Mouse (Mus musculus) cerebellum, adult 9-11 months (tissue): ENCODE measurements at regions not wholly inside any gene's neighbourhood (a gene's known extent, or its start where the extent isn't known, plus 50 kb on each side); places are given as distances from the start of the nearest gene placed in this dataset.

Source experiments
- DNase-seq: peaks from one replicate; pipeline ENCODE4 v3.0.0; 2022

GRCm38 (mm10) chr5:132633198-132633884 lies 90.2 kb upstream of the Auts2 start:
- no peak for DNase-seq

GRCm38 (mm10) chr5:132621751-132622150 lies 78.6 kb upstream of the Auts2 start:
- DNase-seq, result no peak

- no peak for DNase-seq
Measured at GRCm38 (mm10) chr5:132617241-132617640, 74.1 kb upstream of the Auts2 start.

- DNase-seq, result no peak
Measured at GRCm38 (mm10) chr5:132609251-132609650, 66.1 kb upstream of the Auts2 start.

GRCm38 (mm10) chr5:132606216-132606615 lies 63.1 kb upstream of the Auts2 start:
- DNase-seq, result no peak

GRCm38 (mm10) chr5:132594796-132595195 lies 51.7 kb upstream of the Auts2 start:
- DNase-seq, result peak; percentile 4
